Mouse (Mus musculus) granulocyte monocyte progenitor cell, adult 5-6 weeks (primary cell): Measurements from ENCODE around the gene Atp2a2. TPM values are rescaled to one million over a fixed set of nuclear protein-coding genes. Genes with fewer than 3 reads are reported as not detected.
"Not testable (repeated sequence)": the region's sequence is repeated elsewhere in the genome, so short reads cannot be mapped to it uniquely, and the experiment has no call there.

ENCODE experiments used
- ATAC-seq: replicated peaks from 2 replicates; pipeline ENCODE4 v1.8.0; 2016; ENCODE audit warnings: mild to moderate bottlenecking, moderate TSS enrichment, inconsistent platforms; ENCODE audit not compliant: poor library complexity, severe bottlenecking
- total RNA-seq, 2 experiments: library from RNA; stranded (forward) in 1 of 2; stranded (reverse) in 1 of 2; fragments of 200-712, 200-1000 nt in 1 of 2; fragments of >200 nt in 1 of 2; fragmentation: Nextera tagmentation in 1 of 2; gene quantifications; 2 replicates each; pipeline ENCODE4 v1.2.3; 2014 to 2017

Gene Atp2a2
- total RNA-seq, 2 experiments from 2014 or later, result 77.6 to 118 TPM

- ATAC-seq, result no peak
Observed at GRCm38 (mm10) chr5:122500563-122500962, 1.5 kb downstream of the Atp2a2 start.

GRCm38 (mm10) chr5:122500141-122500540 is 1.9 kb downstream of the Atp2a2 start:
- ATAC-seq, result no peak

GRCm38 (mm10) chr5:122498046-122498445 is 4.0 kb downstream of the Atp2a2 start:
- no peak for ATAC-seq

- no peak for ATAC-seq
Observed at GRCm38 (mm10) chr5:122496990-122497389, 5.0 kb downstream of the Atp2a2 start.

GRCm38 (mm10) chr5:122494449-122494848 is 7.6 kb downstream of the Atp2a2 start:
- no peak for ATAC-seq

- ATAC-seq, result no peak
Observed at GRCm38 (mm10) chr5:122493035-122493434, 9.0 kb downstream of the Atp2a2 start.

GRCm38 (mm10) chr5:122491385-122491784 is 10.6 kb downstream of the Atp2a2 start:
- ATAC-seq, result no peak

GRCm38 (mm10) chr5:122490148-122490547 is 11.9 kb downstream of the Atp2a2 start:
- ATAC-seq, result no peak

- no peak for ATAC-seq
Observed at GRCm38 (mm10) chr5:122487825-122488224, 14.2 kb downstream of the Atp2a2 start.

- ATAC-seq, result not testable (repeated sequence)
Observed at GRCm38 (mm10) chr5:122486243-122486642, 15.8 kb downstream of the Atp2a2 start.

GRCm38 (mm10) chr5:122482733-122483391 is 19.2 kb downstream of the Atp2a2 start:
- no peak for ATAC-seq

GRCm38 (mm10) chr5:122481844-122482243 is 20.2 kb downstream of the Atp2a2 start:
- ATAC-seq, result no peak

GRCm38 (mm10) chr5:122479131-122479530 is 22.9 kb downstream of the Atp2a2 start:
- ATAC-seq, result no peak

GRCm38 (mm10) chr5:122477492-122477891 is 24.5 kb downstream of the Atp2a2 start:
- ATAC-seq, result no peak

GRCm38 (mm10) chr5:122476078-122476477 is 25.9 kb downstream of the Atp2a2 start:
- no peak for ATAC-seq

GRCm38 (mm10) chr5:122474643-122475363 is 27.2 kb downstream of the Atp2a2 start:
- ATAC-seq, result no peak

- ATAC-seq, result no peak
Observed at GRCm38 (mm10) chr5:122471658-122472057, 30.4 kb downstream of the Atp2a2 start.

GRCm38 (mm10) chr5:122461431-122461830 is 40.6 kb downstream of the Atp2a2 start:
- no peak for ATAC-seq

GRCm38 (mm10) chr5:122460656-122461055 is 41.4 kb downstream of the Atp2a2 start:
- no peak for ATAC-seq

- no peak for ATAC-seq
Observed at GRCm38 (mm10) chr5:122459335-122459734, 42.7 kb downstream of the Atp2a2 start.

GRCm38 (mm10) chr5:122458066-122458465 is 44.0 kb downstream of the Atp2a2 start:
- no peak for ATAC-seq

GRCm38 (mm10) chr5:122457054-122457453 is 45.0 kb downstream of the Atp2a2 start:
- ATAC-seq, result not testable (repeated sequence)
